Mouse (Mus musculus): ENCODE data around the gene Polr1d.

The Polr1d gene

DNA sequence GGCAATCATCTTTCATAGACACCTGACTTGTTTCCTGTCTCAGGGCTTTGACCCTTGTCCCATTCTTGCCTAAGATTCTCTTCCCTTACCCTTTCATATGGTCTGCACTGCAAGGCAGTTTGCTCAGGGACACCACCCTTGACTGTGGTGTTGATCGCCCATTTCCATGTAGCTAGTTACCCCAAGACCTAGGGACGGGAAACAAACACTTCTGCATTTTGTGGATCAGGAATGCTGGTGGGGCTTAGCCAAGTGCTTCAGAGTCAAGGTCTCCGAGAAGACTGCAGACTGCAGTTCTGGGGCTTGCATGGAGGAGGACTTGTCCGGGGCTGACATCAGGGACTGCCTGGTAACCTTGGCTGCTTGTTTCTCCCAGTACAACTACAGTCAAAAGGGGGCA lies 10.0 kb downstream of the Polr1d start:
- DNase-seq (ENCODE audit: low read depth, low spot score) = no peak

- DNase-seq (ENCODE audit: low read depth, low spot score) = no peak
These were observed 13.0 kb downstream of the Polr1d start for GRCm38 (mm10) chr5:147089836-147090235.

DNA sequence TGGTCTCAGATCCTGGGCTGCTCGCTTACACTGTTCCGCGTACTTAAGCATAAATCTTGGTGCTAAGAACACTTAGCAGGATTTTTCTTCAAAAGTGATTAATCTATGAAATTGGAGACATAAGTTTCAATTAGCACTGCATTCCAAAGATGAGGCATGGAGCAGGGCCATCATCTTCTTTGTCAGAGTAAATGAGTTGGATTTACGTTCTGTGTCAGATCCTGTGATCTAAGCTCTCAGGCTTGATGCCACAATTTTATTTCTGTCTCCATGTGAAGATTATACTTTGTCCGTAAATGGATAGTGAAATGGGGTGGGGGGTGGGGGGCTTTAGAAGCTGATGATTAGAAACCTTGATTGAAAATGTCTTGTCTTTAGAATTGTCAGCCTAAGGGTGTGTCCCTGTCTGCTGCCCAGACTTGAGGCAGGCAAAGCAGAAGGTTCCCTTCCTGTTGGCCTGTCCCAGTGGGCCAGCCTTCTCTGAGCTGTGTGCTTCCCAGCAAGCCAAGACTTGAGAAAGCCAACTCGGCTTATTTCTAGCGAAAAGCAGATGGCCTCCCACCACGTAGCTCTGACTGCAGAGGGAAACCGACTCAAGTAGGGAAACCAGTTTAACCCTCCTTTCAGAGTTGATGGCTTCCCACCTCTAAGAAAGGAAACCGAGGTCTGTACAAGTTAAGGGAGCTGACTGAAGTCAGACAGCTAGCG lies 13.6 kb downstream of the Polr1d start:
- no peak for DNase-seq (ENCODE audit: low read depth, low spot score)

DNA sequence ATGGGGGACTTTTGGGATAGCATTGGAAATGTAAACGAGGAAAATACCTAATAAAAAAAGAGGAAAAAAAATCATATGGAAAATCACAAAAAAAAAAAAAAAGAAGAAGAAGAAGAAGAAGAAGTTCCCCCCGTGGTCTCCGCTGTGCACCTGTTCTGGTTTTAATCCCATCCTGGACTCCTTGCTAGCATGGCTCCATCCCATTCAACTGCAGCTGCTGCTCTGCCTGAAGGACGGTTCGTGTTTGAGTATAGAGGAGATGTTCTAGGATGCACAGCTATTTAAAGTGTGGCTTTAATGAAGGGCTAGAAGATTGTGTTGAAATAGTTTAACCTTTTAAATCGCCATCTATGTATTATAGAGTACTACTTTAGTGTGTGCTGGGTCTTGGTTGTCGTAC lies 15.6 kb downstream of the Polr1d start:
- no peak for DNase-seq (ENCODE audit: low read depth, low spot score)

DNA sequence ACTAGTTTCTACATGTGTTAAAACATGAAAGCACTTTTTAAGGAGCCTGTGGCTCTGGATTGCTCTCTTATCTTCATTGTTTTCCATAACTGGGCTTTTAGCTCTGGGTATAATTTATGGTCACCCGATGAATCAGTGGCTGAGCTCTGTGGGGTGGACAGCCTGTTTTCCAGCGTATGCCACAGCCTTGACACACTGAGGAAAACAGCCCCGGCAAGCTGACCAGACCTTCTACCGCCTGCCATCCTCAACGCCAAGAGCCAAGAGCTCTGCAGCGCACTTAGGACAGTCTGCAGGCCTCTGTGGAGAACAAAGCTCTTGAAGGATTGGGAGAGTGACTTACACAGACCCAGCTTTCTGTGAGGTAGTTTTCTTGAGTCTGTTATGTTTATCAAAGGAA lies 17.4 kb downstream of the Polr1d start:
- DNase-seq (ENCODE audit: low read depth, low spot score) = no peak

DNA sequence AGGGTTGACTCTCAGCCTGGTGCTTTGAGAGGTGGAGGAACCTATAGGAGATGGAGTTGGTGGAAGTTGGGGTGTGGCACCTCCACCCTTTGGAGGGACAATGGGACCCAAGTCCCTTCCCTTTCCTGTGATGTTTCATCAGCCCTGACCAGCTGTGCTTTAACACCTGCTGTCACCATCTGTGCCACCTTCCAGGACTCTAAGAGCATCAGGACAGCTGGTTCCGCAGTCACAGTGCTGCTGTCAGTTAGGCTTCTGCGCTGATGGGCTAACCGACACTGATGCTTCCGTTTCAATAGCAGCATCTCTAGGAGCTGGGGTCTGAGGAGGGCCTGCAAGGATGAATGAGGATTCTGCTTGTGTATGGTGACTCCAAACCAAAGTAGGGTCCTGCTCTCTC lies 19.7 kb downstream of the Polr1d start:
- DNase-seq (ENCODE audit: low read depth, low spot score) = no peak

GRCm38 (mm10) chr5:147098667-147099066 lies 21.8 kb downstream of the Polr1d start:
- DNase-seq (ENCODE audit: low read depth, low spot score) = no peak

DNA sequence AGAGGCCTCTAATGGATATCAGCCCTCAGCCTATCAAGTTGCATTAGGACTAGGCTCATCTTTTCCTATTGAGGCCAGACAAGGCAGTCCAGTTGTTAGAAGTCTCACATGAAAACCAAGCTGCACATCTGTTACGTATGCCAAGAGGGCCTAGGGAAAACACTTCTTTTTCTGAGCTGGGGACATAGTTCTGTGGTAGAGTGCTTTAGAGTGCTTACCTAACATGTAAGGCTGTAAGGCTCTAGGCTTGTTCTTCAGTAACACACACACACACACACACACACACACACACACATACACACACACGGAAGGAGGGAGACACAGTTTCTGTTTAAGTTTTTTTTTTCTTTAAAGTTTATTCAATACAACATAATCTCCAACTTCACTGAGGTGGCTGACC lies 23.3 kb downstream of the Polr1d start:
- no peak for DNase-seq (ENCODE audit: low read depth, low spot score)

DNA sequence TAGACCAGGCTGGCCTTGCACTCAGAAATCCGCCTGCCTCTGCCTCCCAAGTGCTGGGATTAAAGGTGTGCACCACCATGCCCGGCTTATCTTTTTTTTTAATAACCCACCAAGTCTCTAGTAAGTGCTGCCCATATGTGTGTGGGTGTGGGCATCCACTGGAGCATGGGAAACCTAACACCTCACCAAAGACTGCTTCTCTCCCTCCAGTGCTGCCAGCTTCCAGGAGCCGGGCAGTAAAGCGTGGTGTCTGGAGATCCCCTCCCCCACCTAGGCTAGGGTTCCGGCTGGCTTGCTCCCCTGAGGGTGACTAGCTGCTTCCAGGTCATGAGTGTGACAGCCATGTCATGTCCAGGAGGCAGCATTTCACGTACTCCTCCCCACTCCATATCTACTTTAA lies 25.4 kb downstream of the Polr1d start:
- DNase-seq (ENCODE audit: low read depth, low spot score) = no peak

- no peak for DNase-seq (ENCODE audit: low read depth, low spot score)
These were observed 30.4 kb downstream of the Polr1d start for GRCm38 (mm10) chr5:147107276-147107675.

- DNase-seq (ENCODE audit: low read depth, low spot score) = no peak
These were observed 32.2 kb downstream of the Polr1d start for GRCm38 (mm10) chr5:147108861-147109591.

GRCm38 (mm10) chr5:147114738-147115137 lies 37.9 kb downstream of the Polr1d start:
- no peak for DNase-seq (ENCODE audit: low read depth, low spot score)

DNA sequence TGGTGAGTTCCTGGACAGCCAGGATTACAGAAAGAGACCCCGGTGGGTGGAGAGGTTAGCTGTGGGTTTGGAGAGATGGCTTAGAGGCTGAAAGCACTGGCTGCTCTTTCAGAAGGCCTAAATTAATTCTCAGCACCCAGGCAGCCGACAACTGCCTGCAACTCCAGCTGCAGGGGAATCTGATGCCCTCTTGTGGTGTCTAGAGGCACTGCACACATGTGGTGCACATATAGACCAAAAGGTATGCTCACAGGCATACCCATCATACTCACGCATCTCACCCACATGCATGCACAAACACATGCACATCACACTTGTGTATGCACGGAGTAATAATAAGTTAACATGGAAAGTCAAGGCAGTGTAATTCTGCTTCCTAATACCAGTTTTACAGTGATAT lies 38.8 kb downstream of the Polr1d start:
- DNase-seq (ENCODE audit: low read depth, low spot score) = no peak

DNA sequence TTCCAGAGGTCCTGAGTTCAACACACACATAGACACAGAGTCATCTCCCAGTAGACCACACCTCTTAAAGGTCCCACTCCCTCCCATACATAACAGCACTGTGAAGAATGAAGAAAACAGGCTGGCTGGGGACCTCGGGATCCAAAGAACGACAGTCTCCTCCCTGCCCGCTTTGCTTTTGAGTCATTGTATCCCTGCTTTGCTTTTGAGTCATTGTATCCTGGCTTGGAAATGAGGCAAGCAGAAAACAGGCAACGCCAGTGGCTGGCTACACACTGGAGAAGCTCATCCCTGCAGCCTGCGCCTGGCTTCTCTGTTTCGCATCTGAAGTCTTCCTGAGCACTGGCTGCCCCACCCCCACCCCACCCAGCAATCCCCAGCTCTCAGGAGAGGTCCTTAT lies 40.2 kb downstream of the Polr1d start:
- DNase-seq (ENCODE audit: low read depth, low spot score) = no peak

GRCm38 (mm10) chr5:147121146-147121545 lies 44.3 kb downstream of the Polr1d start:
- DNase-seq (ENCODE audit: low read depth, low spot score) = no peak

DNA sequence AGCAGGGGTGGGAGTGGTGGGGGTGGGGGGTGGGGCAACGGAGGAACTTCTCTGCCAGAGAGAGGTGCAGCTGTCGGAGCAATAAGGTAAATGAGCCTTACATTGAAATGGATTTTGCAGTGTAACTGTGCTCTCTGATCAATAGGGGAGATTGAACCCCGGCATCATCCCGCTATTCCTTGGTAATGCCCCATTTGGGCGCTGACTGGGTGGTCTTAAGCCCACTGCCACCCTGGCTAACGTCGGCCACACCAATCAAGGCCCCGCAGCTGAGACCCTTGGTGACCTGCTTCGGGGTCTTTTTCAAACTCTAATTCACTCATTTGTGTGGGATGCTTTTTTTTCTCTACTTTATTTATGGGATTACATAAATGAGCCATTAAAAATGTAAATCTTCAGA lies 47.9 kb downstream of the Polr1d start:
- DNase-seq (ENCODE audit: low read depth, low spot score) = no peak

- no peak for DNase-seq (ENCODE audit: low read depth, low spot score)
These were observed 48.8 kb downstream of the Polr1d start for GRCm38 (mm10) chr5:147125542-147126185.

- no peak for DNase-seq (ENCODE audit: low read depth, low spot score)
These were observed 51.0 kb downstream of the Polr1d start for GRCm38 (mm10) chr5:147127860-147128259.

- no peak for DNase-seq (ENCODE audit: low read depth, low spot score)
These were observed 52.6 kb downstream of the Polr1d start for GRCm38 (mm10) chr5:147129484-147129883.

DNA sequence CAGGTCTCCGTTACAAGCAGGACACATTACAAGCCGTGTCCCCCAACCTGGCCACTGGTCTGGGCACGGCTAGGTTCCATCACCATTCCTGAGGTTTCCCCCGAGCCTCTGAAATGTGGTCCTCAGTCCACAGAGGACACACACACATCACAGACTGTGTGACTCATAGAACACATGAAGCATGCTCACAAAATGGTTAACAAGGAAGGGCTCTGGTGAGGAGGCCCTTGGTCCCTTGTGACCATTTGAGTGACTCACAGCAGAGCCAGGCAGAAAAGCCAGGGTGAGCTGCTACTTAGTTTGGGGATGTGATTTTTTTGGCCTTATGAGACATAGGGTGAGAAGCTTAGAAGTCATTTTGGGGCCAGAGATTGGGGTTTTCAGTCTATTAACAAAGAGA lies 55.1 kb downstream of the Polr1d start:
- no peak for DNase-seq (ENCODE audit: low read depth, low spot score)

- DNase-seq (ENCODE audit: low read depth, low spot score) = no peak
These were observed 56.8 kb downstream of the Polr1d start for GRCm38 (mm10) chr5:147133662-147134061.

DNA sequence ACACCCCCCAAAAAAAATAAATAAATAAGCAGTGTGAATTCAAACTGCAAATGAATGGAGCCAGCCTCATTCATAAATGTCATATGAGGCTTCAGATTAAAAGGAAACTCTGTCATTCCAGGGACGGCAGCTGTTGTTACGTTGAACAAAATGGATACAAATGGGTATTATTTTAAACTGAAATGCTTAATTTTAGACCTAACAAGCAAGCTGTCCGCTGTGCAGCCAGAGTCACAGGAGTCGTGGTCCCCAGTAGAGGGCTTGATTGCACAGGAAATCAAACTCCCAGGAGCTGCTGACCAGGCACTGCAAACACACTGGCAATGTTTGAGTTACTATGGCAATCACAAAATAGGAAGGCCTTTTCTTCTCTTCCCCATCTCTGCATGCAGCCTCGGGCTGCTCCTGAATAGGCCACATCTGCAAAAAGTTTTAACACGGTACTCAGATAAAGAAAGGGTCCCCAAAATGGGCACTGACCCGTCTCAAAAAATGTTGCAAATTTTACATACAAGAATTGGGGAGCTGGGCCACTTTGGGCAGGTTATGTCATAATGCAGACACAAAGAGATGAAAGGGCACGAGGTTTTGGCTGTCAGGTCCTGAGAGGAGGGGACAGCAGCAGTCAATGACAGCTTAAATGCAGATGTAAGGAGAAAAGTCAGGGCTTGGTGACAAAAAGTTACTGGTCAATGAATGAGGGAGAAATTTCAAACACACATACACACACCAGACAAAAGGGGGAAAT lies 57.7 kb downstream of the Polr1d start:
- DNase-seq (ENCODE audit: low read depth, low spot score) = no peak

Data from embryo, embryonic 11.5 days (tissue).